Mouse (Mus musculus) R1 (cell line): ENCODE measurements at regions not wholly inside any gene's neighbourhood (a gene's known extent, or its start where the extent isn't known, plus 50 kb on each side); places are given as distances from the start of the nearest gene placed in this dataset.

Experiments
- DNase-seq: peaks from one replicate; pipeline ENCODE4 v3.0.0-alpha.2; 2018; ENCODE audit warnings: low read depth, low spot score

- no peak for DNase-seq
Measured at GRCm38 (mm10) chr1:64361959-64362638, 170.3 kb upstream of the Creb1 start.

GRCm38 (mm10) chr1:64343268-64343667, 189.2 kb upstream of the Creb1 start:
- no peak for DNase-seq

- no peak for DNase-seq
Measured at GRCm38 (mm10) chr1:64341596-64341995, 190.8 kb upstream of the Creb1 start.

- peak; percentile 68 for DNase-seq
Measured at GRCm38 (mm10) chr1:64338575-64338961, 193.9 kb upstream of the Creb1 start.

- DNase-seq = no peak
Measured at GRCm38 (mm10) chr1:64337619-64338574, 194.5 kb upstream of the Creb1 start.

- no peak for DNase-seq
Measured at GRCm38 (mm10) chr1:64331566-64331965, 200.9 kb upstream of the Creb1 start.

GRCm38 (mm10) chr1:64330721-64331120, 201.7 kb upstream of the Creb1 start:
- DNase-seq = no peak

GRCm38 (mm10) chr1:64322197-64322596, 200.1 kb upstream of the Klf7 start:
- DNase-seq = no peak

- no peak for DNase-seq
Measured at GRCm38 (mm10) chr1:64319155-64319582, 197.1 kb upstream of the Klf7 start.

GRCm38 (mm10) chr1:64318440-64319154, 196.5 kb upstream of the Klf7 start:
- DNase-seq = no peak

- DNase-seq = no peak
Measured at GRCm38 (mm10) chr1:64317032-64317636, 195.1 kb upstream of the Klf7 start.

- DNase-seq = peak; percentile 65
Measured at GRCm38 (mm10) chr1:64311371-64311770, 189.3 kb upstream of the Klf7 start.

- peak; percentile 27 for DNase-seq
Measured at GRCm38 (mm10) chr1:64308560-64308959, 186.5 kb upstream of the Klf7 start.

- DNase-seq = peak; percentile 23
Measured at GRCm38 (mm10) chr1:64308088-64308487, 186.0 kb upstream of the Klf7 start.

GRCm38 (mm10) chr1:64305427-64306213, 183.5 kb upstream of the Klf7 start:
- peak; percentile 86 for DNase-seq

GRCm38 (mm10) chr1:64302833-64303358, 180.8 kb upstream of the Klf7 start:
- peak; percentile 85 for DNase-seq

GRCm38 (mm10) chr1:64301530-64302061, 179.5 kb upstream of the Klf7 start:
- DNase-seq = peak; percentile 78

GRCm38 (mm10) chr1:64300951-64301529, 179.0 kb upstream of the Klf7 start:
- no peak for DNase-seq

- peak; percentile 21 for DNase-seq
Measured at GRCm38 (mm10) chr1:64298950-64299349, 176.9 kb upstream of the Klf7 start.

GRCm38 (mm10) chr1:64298188-64298587, 176.1 kb upstream of the Klf7 start:
- DNase-seq = no peak
